Mouse (Mus musculus) adrenal gland, postnatal 14 days (tissue): ENCODE results near the gene Igll1. TPM values are rescaled to one million over a fixed set of nuclear protein-coding genes. Genes with fewer than 3 reads are reported as not detected.
A peak's percentile ranks its signal among the peaks of the same experiment; 100 is the strongest.
"Not testable (repeated sequence)": the region's sequence is repeated elsewhere in the genome, so short reads cannot be mapped to it uniquely, and the experiment has no call there.

Experiments used
- DNase-seq: peaks from one replicate; pipeline ENCODE4 v3.0.0; 2021; ENCODE audit warnings: mixed read lengths
- long read RNA-seq, 2 experiments: library from polyadenylated mRNA; stranded (forward); transcript quantifications; one replicate each; pipeline ENCODE4 v2.0.0; 2021
- total RNA-seq: library from RNA; stranded (reverse); gene quantifications from 2 replicates; pipeline ENCODE4 v1.2.3, GENCODE M21; 2021

Gene Igll1
- 0.41 TPM in 1 of 2 replicates, not detected in the other for total RNA-seq
- long read RNA-seq, experiment 1: 0 reads
- long read RNA-seq, experiment 2, partial matches to known transcripts: 0 of 1 reads
- long read RNA-seq, experiment 2, other reads (novel, unspliced or antisense): 0 of 1 reads

DNA sequence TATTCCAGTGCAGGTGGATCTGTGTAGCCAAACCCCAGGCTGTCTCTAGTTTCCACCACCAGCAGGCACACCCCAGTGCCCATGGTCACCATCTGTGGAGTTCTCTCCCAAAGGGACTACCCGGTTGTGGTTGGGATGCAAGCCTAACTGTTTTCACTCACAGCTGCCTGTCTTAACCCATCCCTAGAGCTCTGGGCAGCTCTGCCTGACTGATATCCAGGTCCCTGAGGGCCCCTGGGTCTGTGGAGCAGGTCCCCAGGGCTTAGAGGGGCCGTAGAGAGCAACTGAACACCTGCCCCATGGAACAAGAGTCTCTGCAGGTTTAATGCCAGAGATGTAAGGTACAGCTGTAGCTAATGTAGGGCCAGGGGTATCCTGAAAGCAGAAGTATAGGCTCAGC, at the start of gene Igll1:
Gene Igll1, minus strand, starts transcription at position 8 of the 400 bp plus-strand sequence.
- no peak for DNase-seq

DNA sequence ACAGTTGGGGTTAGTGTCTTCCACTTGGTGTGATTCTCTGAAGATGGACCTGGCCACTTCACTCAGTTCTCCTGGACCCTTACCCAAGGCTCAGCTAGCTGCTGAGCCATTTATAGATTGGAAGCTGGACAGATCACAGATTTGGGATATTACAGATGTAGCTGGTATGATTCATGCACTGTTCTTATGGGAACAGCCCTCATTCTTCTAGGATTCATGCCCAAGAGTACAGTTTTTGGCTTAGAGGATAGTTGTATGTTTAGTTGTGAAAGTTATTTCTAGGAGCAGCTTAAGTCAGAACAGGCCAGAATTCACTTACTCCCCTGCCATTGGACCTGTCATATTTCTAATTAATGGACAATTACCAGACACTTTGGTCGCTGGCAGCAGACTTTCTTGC, 49.7 kb upstream of the Igll1 start:
- DNase-seq: no peak

DNA sequence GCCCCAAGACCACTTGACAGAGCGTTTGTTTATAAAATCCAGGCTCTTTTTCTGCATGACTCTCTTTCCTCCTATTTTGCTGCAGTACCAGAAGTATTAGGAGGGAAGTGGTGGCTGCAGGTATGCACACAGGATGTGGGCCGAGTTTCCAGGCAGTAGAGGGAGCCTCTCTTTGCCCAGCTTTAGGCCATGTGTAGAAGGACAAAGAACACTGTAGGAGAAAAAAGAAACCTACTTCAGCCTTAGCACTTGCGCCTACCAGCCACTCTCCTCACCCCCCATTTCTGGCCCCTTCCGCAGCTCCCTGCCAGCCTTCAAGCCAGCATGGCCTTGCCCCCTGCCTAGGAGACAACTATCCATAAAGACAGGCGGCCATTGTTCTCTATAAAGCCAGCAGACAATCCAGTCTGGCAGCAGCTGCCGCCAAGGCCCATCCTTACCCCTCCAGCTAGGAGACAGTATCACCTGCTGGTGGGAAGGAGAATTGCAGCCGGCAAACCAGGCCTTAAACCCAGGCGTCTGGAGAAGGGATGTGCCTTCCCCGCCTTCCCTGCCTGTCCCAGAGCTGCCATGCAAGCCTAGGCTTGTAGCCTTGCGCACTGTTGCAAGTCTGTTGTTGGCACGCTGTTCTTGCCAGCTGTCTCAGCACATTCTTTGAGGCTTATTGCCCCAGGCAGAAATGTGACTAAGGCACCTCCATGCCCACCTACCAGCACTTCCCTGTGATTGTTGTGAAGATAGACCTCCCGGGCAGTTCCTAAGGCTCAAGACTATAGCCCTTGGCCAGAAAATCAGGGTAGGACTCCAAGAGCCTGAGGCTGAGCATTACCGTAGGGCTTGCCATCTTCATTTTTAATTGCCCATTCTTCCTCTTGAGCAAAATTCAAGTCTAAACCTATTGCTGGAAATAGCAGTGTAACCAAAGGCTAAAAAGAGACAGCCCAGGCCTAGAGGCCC, 48.1 kb upstream of the Igll1 start:
- peak; percentile 88 for DNase-seq

DNA sequence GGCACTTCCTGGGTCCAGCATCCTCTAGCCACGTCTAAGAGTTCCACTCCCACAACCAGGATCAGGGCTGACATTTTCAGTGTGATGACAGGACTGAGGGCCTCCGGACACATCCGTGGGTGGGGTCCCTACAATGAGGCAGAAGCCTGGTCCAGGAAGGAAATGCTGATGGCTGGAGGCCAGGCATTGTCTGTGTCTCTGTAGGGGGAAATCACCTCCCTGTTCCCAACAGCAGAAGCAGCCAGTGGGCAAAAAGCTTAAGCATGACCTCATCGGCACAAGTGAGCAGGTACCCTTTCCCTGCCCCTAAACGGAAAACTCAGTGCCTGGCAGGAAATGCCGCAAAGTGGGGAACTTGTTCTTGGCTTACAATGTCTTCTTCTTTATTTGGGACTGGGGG, 44.0 kb upstream of the Igll1 start:
- peak; percentile 78 for DNase-seq

DNA sequence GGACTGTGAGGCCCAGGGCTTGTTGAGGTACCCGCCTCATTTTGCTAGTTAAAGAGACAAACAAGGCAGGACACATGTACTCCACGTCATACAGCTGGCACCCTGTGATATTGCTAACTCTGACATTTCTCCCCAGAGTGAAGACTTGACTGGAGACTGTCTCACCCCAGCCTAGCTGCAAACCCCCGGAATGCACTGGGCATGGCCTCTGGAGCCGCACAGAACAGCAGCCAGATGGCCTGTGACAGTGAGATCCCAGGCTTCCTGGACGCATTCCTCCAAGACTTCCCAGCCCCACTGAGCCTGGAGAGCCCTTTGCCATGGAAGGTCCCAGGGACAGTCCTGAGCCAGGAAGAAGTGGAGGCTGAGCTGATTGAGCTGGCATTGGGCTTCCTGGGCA, 39.4 kb upstream of the Igll1 start:
- no peak for DNase-seq

DNA sequence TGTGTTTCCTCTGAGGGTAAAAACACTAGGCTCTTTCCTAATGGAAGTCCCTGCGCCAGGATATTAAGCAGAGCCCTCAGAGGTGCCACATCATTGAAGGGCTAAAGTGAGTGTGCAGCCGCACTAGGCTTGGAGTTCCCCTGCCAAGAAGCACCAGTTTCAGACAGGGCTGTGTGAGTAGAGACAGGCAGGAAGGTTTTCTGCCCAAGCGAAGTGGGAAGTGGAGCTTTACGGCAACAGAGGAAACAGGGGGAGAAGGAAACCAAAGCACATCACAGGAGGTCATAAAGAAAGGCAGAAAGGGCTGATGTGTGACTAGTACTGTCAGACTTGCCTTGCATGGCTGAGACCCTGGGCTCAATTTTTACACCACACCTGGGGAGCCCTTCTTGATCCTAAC, 38.5 kb upstream of the Igll1 start:
- no peak for DNase-seq

DNA sequence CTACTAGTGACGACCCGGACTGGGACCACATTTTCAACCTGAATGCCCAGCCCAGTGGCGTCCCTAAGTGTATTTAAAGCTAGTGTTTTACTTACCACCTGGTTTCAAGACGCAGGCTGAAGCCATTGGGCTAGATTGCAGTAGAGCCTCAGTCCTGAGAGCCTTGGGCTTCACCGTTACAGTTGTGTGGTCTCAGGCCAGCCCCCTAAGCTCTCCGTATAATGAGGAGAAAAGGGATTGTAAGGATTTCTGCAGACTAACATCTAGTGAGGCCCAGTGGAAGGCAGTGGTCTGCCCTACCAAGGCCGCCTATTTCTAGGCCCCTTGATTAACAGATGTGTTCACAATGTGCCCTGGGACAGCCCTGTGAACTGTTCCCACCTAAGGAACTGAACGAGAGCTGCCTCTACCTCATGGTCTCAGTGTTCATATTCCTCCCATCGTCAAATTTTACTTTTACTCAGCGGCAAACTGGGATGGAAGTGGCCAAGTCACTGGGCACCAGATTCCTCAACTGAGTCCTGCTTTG, 33.3 kb upstream of the Igll1 start:
- no peak for DNase-seq

DNA sequence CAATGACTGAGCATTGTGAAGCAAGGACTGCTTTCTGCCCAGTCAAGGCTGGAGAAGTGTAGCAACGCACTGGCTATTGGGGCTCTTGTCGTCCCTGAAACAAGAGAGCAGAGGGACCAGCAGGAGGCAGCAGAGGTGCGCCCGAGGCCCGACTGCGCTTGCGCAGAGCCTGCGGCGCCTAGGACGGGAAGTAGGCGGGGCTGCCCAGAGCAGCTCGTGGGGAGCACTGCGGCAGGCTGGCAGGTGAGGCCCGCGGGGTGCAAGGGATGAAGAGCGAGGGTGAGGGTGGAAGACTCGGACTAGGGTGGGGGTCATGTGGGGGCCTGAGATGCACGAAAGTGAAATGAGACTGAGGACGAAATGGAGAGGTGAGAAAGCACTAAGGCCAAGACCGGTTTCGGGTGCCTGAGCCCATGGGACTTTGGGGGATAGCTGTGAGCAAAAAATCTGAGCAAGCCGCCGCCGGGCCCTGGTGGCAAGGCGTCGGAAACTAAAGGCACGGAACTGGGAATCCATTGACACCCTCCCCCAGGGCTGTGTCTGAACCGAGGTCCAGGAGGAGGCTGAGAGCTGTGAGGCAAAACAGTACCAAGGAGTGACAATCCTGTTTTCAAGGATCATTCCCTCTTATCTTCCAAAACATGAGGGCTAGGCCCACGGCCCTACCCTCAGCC, 32.7 kb upstream of the Igll1 start, which contains the start of gene Ppm1f:
Gene Ppm1f, plus strand, starts transcription at position 88 of the 674 bp plus-strand sequence.
- DNase-seq: peak; percentile 97

DNA sequence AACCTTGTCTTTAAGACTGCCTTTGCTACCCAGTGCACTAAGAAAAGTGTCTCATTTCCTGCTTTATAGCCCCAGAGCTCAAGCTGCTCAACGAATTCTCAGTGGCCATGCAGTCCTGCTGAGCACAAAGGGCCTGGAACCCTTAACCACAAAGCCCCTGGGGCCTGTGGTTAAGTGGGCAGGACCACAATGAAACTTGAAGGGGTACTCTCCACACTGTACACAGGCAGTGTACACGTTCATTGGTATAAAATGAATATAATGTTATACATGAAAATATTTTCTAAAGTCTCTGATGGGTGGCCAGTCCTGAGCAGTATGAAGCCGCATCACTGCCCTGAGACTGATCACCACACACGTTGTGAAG, 32.2 kb upstream of the Igll1 start:
- DNase-seq: no peak

DNA sequence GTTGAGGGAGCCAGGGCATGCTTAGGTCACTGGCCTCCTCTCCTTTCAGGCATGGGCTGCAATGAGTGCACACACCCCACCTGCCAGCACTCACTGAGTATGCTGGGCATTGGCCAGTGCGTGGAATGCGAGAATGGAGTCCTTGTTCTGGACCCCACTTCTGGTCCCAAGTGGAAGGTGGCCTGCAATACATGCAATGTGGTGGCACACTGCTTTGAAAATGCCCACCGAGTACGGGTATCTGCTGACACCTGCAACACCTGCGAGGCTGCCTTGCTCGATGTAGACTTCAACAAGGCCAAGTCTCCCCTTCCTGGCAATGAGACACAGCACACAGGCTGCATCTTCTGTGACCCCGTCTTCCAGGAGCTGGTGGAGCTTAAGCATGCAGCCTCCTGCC, 28.6 kb upstream of the Igll1 start:
- no peak for DNase-seq

DNA sequence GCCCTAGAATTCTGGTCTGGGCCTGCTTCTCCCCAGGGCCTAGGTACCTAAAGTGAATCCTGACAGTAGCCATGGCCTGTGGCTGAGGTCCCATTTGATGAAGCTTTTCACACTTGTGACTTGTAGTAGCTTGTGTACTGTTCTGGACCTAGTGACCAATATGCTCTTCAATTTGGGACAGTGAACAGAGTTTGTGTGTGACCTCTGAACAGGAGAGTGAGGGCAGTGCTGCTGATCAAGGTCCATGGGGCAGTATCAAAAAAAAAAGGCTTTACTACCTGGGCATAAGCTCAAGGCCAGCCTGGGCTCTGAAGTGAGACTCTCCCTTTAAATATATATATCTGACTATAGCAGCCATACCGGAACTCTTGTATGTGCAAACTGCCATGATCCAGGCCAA, 24.6 kb upstream of the Igll1 start:
- no peak for DNase-seq

DNA sequence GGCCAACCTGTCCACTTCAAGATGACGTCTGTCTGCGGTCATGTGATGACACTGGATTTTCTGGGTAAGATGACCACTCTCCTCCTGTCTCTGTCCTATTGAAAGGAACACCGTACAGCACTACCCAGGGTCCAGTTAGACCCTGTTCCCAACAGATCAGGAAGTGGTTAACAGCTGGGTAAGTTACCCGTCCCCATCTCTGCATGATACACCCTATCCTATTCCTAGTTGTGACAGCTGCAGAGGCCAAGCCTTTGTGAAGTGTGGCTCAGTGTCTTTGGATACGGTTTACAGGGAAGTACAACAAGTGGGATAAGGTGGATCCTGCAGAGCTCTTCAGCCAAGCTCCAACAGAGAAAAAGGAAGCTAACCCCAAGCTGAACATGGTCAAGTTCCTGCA, 15.2 kb upstream of the Igll1 start:
- DNase-seq: no peak

DNA sequence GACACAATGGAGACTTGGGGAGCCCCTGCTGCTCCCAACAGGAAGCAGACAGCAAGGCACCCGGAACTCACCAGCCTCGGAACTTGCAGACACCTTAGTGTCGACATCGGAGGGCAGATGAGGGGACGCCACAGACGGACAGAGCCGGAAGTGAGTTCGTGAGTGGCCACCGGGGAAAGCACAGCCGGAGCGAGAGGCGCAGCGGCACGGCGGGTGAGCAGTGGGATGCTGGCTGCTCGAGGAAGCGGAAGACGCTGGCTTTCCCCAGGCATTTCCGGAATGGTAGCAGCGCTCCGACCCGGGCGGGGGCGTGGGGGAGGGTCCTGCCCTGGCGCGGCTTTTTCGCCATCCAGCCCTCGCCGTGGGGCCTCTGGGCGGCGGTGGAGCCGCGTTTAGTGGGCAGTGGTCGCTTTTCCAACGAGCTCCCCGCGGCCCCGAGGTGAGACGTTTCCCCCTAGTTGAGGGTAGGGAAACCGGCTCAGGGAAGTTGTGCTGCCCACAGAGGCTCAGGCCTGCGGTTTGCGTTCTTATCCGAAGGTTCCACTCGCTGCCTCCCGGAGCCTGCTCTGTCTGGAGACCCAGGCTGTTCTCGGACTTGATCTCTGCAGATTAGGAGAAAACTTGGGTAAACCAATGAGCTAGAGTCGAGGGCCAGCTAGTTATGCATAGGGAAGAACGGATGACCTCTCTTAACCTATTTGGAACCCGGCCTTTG, 7.0 kb upstream of the Igll1 start, which contains the start of the genes Top3b and Vpreb1:
Gene Top3b, plus strand, starts transcription at position 120 of the 715 bp plus-strand sequence.
Gene Vpreb1, minus strand, starts transcription at position 227 of the 715 bp plus-strand sequence.
- peak; percentile 94 for DNase-seq

DNA sequence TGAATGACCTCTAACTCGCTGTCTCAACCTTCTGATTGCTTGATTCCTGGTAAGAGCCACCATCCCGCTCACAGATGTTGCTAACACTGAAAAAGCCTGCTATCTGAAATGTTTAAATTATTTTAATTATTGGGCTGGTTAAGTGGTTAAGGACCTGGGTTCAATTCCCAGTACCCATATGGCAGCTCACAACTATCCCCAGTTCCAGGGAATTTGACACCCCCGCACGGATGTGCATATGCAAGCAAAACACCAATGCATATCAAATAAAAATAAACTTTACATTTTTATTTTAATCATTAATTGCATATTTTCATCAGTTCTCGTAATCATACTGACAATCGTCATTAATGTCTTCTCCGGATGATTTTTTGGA, 6.4 kb upstream of the Igll1 start:
- DNase-seq: no peak

DNA sequence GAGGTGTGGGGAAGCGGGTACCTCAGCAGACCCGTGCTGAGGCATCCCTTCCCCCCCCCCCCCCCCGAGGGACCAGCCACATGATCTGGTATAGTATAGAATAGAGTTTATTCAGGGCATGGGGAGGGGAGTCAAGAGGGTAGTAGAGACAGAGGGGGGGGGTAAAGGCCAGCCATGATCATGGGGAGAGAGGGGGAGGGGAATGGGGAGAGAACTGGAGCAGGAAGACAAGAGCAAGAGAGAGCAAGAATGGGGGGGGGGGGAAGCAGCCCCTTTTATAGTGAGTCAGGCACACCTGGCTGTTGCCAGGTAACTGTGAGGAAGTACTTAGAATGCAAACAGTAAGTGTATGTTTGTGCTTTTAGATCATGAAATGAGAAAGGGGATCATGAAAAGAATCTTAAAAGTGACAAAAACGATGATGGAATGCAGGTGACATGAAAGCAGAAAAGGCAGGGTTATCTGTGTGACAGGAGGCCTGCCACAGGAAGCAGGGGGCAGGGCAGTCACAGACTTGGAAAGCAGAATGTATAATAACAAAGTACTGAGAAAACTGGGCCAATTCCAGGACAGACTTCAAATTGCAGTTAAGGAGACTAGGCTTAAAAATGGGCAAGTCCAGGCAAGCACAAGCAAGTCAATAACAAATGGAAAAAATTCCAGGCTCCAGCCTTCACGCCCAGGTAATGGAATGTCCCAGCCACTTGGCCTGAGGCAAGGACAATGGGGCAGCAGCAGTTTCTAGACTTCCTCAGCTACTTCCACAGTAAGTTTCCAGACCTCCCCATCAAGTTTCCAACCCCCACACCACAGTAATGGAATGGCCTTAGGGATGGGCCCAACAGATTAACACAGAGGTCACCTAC, 2.1 kb upstream of the Igll1 start:
- DNase-seq: no peak

DNA sequence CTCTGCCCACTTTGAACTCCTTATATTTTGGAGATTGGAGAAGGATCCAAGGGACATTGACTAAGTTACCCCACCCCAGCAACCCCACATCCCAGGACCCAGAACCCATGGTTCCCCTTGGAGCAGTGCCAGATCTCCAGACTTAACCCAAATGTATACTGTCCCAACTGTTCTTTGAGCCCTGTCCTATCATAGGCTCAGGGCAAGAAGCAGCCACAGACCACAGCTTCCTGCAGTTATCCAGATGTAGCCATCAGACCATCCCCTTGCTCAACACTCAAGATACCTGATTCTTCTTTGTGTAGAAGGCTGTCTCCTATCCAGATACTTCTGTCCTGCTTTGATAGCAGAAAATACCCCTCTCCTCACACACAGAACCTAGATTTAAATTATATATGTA, 1.4 kb upstream of the Igll1 start:
- no peak for DNase-seq

DNA sequence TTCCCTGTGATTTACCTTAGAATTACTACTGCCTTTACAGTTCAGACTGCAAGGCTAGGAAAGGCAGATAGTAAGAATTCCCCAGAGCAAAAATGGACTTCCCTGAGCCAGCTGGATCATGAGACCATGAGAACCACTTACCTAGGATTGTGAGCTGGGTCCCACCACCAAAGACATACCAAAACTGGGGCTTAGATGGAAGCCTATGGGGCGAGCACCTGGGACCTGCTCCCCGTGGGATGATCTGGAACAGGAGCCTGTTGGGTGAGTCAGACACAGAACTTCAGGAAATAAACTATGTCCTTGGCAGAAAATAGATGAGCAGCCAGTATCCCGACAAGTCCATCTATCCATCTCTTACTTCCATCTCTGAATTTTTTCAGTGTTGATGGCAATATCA, 1.5 kb downstream of the Igll1 start:
- no peak for DNase-seq

DNA sequence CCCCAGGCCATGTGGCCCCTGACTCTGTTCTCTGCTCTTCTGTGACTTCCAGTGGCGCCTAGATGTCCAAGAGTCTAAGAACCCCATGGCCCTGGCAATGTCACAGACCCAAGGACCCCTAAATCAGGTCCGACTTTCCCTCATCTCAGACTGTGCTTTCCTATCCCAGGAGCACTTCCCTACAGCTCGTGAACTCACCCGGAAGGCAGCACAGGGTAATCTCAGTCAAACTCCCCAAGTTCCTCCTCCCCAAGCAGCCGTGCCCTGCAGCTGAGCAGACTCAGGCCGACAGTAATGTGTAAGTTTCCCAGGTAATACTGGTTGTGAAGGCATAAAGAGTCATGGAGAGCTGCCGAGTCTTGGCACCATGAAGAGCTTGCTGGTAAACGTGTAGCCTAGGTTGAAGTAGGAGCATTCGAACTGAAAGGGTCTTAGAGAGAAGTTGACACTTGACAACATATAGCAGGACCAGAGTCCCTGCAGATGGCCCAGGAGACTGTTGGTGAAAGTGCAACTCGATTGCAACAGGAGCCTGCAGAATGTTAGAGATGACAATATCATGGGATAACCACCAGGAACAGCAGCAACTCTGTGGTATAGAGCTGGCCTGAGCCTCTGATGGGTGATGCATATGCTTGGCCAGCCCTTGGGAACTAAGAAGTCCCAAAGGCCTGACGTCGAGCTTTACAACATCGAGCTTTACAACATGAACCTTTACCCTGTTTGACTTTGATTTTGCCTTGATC, 6.9 kb downstream of the Igll1 start:
- no peak for DNase-seq

DNA sequence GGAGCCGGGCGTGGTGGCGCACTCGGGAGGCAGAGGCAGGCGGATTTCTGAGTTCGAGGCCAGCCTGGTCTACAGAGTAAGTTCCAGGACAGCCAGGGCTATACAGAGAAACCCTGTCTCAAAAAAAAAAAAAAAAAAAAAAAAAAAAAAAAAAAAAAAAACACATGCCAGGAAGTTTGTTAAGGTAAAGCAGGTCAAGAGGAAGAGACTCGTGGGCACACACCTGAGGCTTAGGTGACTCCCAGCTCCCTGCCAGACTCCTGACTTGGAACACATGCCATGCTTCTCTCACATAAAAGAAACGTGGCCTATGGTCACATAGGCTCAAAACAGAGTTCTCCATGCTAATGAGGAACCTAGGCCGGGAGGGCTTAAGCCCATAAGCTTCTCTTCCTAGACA, 7.7 kb downstream of the Igll1 start:
- DNase-seq: not testable (repeated sequence)

DNA sequence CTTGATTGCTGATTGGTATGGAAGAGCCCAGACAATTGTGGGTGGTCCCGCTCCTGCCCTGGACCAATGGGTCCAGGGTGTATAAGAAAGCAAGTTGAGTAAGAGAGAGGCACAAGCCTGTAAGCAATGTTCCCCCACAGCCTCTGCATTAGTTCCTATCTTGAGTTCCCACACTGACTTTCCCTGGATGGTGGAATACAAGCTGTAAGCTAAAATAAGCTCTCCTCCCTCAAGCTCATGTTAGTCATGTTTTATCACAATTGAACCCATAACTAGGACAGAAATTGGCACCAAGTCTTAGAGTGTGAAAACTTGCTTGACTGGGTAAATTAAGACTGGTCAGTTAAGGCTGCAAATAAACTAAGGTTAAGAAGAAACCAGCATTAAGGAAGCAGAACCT, 8.2 kb downstream of the Igll1 start:
- no peak for DNase-seq

DNA sequence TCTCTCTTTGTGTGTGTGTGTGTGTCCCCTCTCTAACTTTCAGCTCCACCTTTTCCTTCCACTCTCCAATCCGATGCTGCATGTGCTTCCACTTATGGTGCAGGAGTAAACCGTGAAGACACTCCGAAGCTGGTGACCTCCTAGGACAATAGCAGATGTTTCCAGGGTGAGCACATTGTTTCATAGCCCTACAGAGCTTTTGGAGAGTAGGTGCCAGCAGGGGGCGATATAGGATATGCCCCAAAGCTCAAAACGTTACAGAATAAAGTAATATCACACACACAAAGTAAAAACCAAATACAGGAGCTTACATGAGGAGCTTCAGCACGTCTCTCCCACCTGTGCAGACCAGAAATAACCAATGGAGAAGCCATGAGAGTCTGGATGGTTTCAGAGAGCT, 8.9 kb downstream of the Igll1 start:
- peak; percentile 69 for DNase-seq
